Mouse (Mus musculus) myocyte (in vitro differentiated cells): ENCODE results near the gene Timm17a.

Source experiments
- E2F4 ChIP-seq: IDR thresholded peaks from one replicate; pipeline ENCODE4 v1.6.1; 2011; ENCODE audit warnings: mild to moderate bottlenecking, control low read depth, moderate library complexity; ENCODE audit not compliant: insufficient read depth
- POLR2A ChIP-seq: IDR thresholded peaks from one replicate; pipeline ENCODE4 v1.6.1; 2011; ENCODE audit warnings: low read depth, mild to moderate bottlenecking, control low read depth, moderate library complexity; ENCODE audit not compliant: insufficient read length
- USF1 ChIP-seq: IDR thresholded peaks from one replicate; pipeline ENCODE4 v1.6.1; 2011; ENCODE audit warnings: low read depth, mild to moderate bottlenecking, control low read depth, moderate library complexity

- TF ChIP-seq E2F4 = no peak
- TF ChIP-seq USF1 = no peak
- TF ChIP-seq POLR2A = no peak
Measured at GRCm38 (mm10) chr1:135290908-135291307, 22.7 kb downstream of the Timm17a start.
